In genomic region chr3:94710591-94710990, GRCm38 (mm10) we compare ENCODE assay signal across 7 mouse cellular contexts. TPM values are rescaled to one million over a fixed set of nuclear protein-coding genes. Genes with fewer than 3 reads are reported as not detected.
"Had no signal": no experiment of that assay in that cellular context is flagged by ENCODE, and none has a peak within 500 bp of the region (broad histone marks: within the 10 kb centered on the region; RNA-seq: fewer than 3 reads in every experiment).

No protein-coding gene starts in this region.

RNA-seq across cellular contexts. Expression of gene Selenbp2, which starts 17.2 kb away (rescaled TPM):
- total RNA-seq: layer of hippocampus, postnatal 10 days; left cerebral cortex, postnatal 36 days; monocyte, adult 5-6 weeks; neutrophil, adult 5-6 weeks had no signal
- polyA plus RNA-seq: midbrain, embryonic 10.5 days; midbrain, embryonic 13.5 days; midbrain, embryonic 16.5 days had no signal
